Mouse (Mus musculus) neutrophil, adult 5-6 weeks (primary cell): Measurements from ENCODE around the gene Ntan1. TPM values are rescaled to one million over a fixed set of nuclear protein-coding genes. Genes with fewer than 3 reads are reported as not detected.

Experiments used
- total RNA-seq: library from RNA; stranded (forward); fragments of 200-1000 nt; gene quantifications from 2 replicates; pipeline ENCODE4 v1.2.3, GENCODE M21; 2017

Ntan1 gene
- total RNA-seq, 1 experiment from 2014 or later, result 61.1 TPM

Other genes starting within 250 kb of the Ntan1 start
- gene Parn, start 150.7 kb upstream of the Ntan1 start, total RNA-seq, result 29.1 and 34.5 TPM in 2 replicates
- 68.1 and 70.1 TPM in 2 replicates for gene Bfar, start 147.0 kb upstream of the Ntan1 start, total RNA-seq
- 22.3 and 25.3 TPM in 2 replicates for gene 3110001I22Rik, start 146.9 kb upstream of the Ntan1 start, total RNA-seq
- not detected in 2 replicates for gene Pla2g10, start 87.9 kb upstream of the Ntan1 start, total RNA-seq
- 21.5 and 23.9 TPM in 2 replicates for gene Rrn3, start 38.1 kb upstream of the Ntan1 start, total RNA-seq
- gene Pdxdc1, start 84.3 kb downstream of the Ntan1 start, total RNA-seq, result 103 and 104 TPM in 2 replicates
- gene Mpv17l, start 84.3 kb downstream of the Ntan1 start, total RNA-seq, result 0.37 and 0.47 TPM in 2 replicates
- gene 2900011O08Rik, start 167.8 kb downstream of the Ntan1 start, total RNA-seq, result not detected in 2 replicates
- gene Ifitm7, start 168.0 kb downstream of the Ntan1 start, total RNA-seq, result not detected in 2 replicates